Mouse (Mus musculus): Measurements from ENCODE around the gene Hic1. TPM values are rescaled to one million over a fixed set of nuclear protein-coding genes. Genes with fewer than 3 reads are reported as not detected.

Gene Hic1
- polyA plus RNA-seq, 1 experiment from 2014 or later, result 4.8 TPM

DNA sequence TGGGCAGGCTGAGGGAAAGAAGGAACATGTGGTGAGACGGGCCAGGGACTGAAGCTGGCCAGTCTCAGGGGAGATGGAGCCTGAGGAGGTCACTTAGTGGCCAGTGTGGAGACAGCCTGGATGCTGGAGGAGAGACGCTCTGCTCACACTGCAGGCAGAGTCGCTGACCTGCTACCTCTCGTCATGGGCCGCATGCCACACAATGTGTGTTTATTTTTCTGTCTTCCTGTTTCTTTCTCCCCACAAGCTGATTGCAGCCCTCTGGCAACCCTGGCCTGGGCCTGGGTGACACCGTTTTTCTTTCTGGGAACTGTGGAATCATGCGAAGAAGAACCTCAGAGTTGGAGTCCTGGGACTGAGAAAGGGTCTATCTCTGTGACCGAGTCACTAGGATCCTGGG is 32.4 kb upstream of the Hic1 start:
- Histone ChIP-seq H3K4me2 (replicated peaks) (no peak overlapping the region), H3K27ac (replicated peaks) (no peak overlapping the region), H3K4me3 (no peak overlapping the region), H3K9ac (replicated peaks) (0 out of 2 replicates have a peak overlapping the region, but pooled peaks have one; percentile 24), H3K27me3 (peaks cover 18% of the 10 kb centered on the region), H3K9me3 (no peaks in the 10 kb centered on the region), H3K36me3 (no peaks in the 10 kb centered on the region), H3K4me1 (peaks cover 13% of the 10 kb centered on the region)
- ATAC-seq (ENCODE audit: low FRiP score, low read depth), result no peak
- 75% methylated on average over 8 of the region's 8 CpGs for WGBS

DNA sequence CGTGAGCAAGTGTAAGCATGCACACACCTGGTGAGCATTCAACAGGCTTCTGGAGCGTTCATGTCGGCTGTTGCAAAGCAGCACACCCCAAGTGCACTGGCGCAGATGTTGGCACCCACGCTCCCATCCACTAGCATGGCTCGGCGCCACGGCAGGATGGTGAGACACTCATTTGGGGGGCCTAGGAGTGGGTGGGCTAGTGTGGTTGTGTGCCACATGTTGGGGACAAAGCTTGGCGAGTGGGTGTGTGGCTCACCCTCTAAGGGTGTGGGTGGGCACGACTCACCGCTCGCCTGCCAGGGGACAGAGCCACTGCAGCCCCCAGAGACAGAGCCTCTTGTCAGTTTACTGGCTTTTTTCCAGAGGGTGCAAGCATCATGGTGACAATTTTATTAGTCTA is 31.6 kb upstream of the Hic1 start:
- ATAC-seq (ENCODE audit: low FRiP score, low read depth), result no peak
- Histone ChIP-seq H3K4me2 (replicated peaks) (no peak overlapping the region), H3K27me3 (peaks cover 26% of the 10 kb centered on the region), H3K27ac (replicated peaks) (no peak overlapping the region), H3K36me3 (no peaks in the 10 kb centered on the region), H3K4me3 (no peak overlapping the region), H3K9ac (replicated peaks) (no peak overlapping the region), H3K9me3 (no peaks in the 10 kb centered on the region), H3K4me1 (peaks cover 13% of the 10 kb centered on the region)
- 94% methylated on average over 12 of the region's 12 CpGs for WGBS

DNA sequence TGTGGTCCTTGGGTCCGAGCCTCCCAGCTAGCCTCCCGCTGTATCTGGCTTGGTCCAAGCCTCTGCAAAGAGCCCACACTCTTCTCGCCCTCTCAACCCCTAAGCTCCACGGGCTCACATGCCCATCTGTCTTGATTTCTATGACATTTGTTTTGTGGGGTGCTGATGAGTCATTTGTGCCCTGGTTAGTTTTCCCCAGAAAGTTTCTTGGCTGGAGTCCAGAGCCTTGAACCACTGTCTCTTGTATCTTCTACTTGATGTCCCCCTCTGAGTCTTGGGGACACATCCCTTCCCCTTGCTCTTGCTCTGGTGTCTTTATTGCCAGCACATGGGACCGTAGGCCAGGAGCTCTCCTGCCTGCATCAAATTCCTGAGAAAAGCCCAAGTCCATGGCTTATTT is 30.6 kb upstream of the Hic1 start:
- Histone ChIP-seq H3K4me1 (peaks cover 17% of the 10 kb centered on the region), H3K27me3 (peaks cover 36% of the 10 kb centered on the region), H3K36me3 (no peaks in the 10 kb centered on the region), H3K9me3 (no peaks in the 10 kb centered on the region), H3K4me2 (replicated peaks) (no peak overlapping the region), H3K9ac (replicated peaks) (no peak overlapping the region), H3K27ac (replicated peaks) (no peak overlapping the region), H3K4me3 (no peak overlapping the region)
- ATAC-seq (ENCODE audit: low FRiP score, low read depth), result no peak
- WGBS, result 85% methylated on average over 5 of the region's 5 CpGs

DNA sequence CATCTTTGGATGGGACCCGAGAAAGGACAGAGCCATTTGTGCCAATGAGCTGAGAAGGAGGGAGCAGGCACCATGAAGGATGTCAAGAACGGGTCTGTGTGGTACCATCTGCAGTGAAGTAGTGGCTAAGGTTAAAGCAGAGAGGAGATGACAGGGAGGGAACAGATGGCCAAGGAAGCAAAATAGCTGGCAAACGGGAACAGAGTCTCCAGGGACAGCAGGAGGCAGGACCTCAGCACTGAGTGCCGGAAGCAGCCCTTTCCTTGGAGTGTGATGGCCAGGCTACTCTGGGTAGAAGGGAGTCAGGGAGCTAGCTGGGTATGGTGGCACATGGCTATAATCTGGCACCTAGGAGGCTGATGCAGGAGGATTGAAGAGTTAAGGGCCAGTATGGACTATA is 29.5 kb upstream of the Hic1 start:
- no peaks in the 10 kb centered on the region for H3K9me3 ChIP-seq
- no peak overlapping the region for H3K9ac ChIP-seq (replicated peaks)
- no peak overlapping the region for H3K4me2 ChIP-seq (replicated peaks)
- peaks cover 48% of the 10 kb centered on the region for H3K27me3 ChIP-seq
- peaks cover 26% of the 10 kb centered on the region for H3K4me1 ChIP-seq
- no peak overlapping the region for H3K4me3 ChIP-seq
- no peak for ATAC-seq (ENCODE audit: low FRiP score, low read depth)
- H3K36me3 ChIP-seq, result no peaks in the 10 kb centered on the region
- WGBS, result 65% methylated on average over 4 of the region's 4 CpGs
- no peak overlapping the region for H3K27ac ChIP-seq (replicated peaks)

DNA sequence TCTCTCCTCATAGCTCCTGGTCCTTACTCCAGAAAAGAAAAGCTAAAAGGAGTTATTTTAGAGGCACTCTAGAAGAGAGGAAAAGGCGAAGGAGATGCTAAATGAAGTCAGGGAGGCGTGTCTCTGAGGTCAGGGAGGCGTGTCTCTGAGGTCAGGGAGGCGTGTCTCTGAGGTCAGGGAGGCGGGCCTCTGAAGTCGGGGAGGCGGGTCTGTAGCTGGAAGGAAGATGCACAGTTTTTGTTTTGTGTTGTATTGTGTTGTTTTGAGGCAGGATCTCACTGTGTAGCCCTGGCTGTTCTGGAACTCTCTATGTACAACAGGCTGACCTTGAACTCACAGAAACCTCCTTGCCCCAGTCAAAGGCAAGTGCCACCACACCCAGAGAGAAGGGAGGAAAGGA is 28.6 kb upstream of the Hic1 start:
- no peaks in the 10 kb centered on the region for H3K9me3 ChIP-seq
- H3K9ac ChIP-seq (replicated peaks), result no peak overlapping the region
- H3K4me3 ChIP-seq, result no peak overlapping the region
- no peaks in the 10 kb centered on the region for H3K36me3 ChIP-seq
- ATAC-seq (ENCODE audit: low FRiP score, low read depth), result no peak
- H3K4me2 ChIP-seq (replicated peaks), result no peak overlapping the region
- no peak overlapping the region for H3K27ac ChIP-seq (replicated peaks)
- peaks cover 56% of the 10 kb centered on the region for H3K27me3 ChIP-seq
- peaks cover 28% of the 10 kb centered on the region for H3K4me1 ChIP-seq
- WGBS, result 32% methylated on average over 7 of the region's 7 CpGs

DNA sequence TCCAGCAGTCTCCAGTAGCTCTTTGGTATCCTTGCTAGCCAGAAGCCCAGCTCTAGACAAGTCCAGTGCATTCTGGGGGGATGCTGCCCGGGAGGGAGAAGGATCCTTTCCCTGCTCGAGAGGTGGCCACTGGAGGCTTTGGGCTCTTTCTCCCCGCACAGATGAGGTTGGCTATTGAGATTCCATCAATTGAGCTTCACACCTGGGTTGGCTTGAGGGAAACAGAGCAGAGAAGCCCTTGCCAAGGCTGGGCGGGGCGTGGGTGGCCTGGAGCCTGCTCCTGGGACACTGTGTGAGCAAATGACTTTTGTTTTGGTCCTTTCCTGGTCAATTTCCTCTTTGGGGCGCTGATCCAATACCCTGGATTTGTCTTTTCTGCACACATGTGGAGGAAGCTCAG is 26.8 kb upstream of the Hic1 start:
- H3K4me2 ChIP-seq (replicated peaks), result peak overlapping the region; percentile 75

DNA sequence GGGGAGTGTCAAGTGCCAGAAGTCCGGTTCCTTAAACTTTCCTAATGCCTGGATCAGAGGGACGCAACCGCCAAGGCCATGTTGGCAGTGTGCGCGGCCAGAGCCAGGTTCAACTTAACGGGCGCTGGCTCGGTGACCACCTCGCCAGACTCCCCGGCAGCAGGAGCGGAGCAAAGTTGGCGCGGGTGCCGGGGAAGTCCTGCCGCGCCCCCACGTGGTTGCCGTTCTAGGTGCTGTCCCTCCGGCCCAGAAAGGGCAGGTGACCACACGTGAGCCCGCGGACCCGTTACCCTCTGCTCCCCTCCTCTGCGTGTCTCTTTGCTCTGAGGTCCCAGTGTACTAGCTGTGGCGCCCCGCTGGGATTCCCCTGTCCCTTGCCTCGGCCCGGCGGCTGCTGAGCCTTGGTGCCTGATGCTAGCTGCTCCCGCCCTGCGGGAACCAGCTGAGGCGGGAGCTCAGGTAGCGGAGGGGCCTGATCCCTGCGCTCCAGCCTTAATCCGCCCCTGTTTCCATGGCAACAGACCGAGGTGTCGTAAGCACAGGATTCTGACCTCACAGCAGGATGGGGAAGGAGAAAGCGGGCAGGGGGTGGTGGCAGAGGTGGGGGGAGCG is 25.6 kb upstream of the Hic1 start:
- ATAC-seq (ENCODE audit: low FRiP score, low read depth), result no peak
- H3K27me3 ChIP-seq, result peaks cover 78% of the 10 kb centered on the region
- peak overlapping the region; percentile 75 for H3K4me2 ChIP-seq (replicated peaks)
- H3K4me3 ChIP-seq, result peak overlapping the region; percentile 57
- H3K9me3 ChIP-seq, result no peaks in the 10 kb centered on the region
- H3K9ac ChIP-seq (replicated peaks), result peak overlapping the region; percentile 62; the same call in 1 of the 2 replicates
- no peak overlapping the region; the same call in 1 of the 2 replicates for H3K27ac ChIP-seq (replicated peaks)
- peaks cover 36% of the 10 kb centered on the region for H3K4me1 ChIP-seq
- under 1% methylated on average over 39 of the region's 39 CpGs for WGBS
- no peaks in the 10 kb centered on the region for H3K36me3 ChIP-seq

More for the DNA sequence above, 26.8 kb upstream of the Hic1 start:
- ATAC-seq (ENCODE audit: low FRiP score, low read depth), result no peak
- Histone ChIP-seq H3K4me1 (peaks cover 29% of the 10 kb centered on the region), H3K4me3 (peak overlapping the region; percentile 3; the same call in 1 of the 2 replicates), H3K27me3 (peaks cover 74% of the 10 kb centered on the region), H3K27ac (replicated peaks) (no peak overlapping the region), H3K9ac (replicated peaks) (no peak overlapping the region), H3K36me3 (no peaks in the 10 kb centered on the region), H3K9me3 (no peaks in the 10 kb centered on the region)
- WGBS, result 53% methylated on average over 6 of the region's 6 CpGs

DNA sequence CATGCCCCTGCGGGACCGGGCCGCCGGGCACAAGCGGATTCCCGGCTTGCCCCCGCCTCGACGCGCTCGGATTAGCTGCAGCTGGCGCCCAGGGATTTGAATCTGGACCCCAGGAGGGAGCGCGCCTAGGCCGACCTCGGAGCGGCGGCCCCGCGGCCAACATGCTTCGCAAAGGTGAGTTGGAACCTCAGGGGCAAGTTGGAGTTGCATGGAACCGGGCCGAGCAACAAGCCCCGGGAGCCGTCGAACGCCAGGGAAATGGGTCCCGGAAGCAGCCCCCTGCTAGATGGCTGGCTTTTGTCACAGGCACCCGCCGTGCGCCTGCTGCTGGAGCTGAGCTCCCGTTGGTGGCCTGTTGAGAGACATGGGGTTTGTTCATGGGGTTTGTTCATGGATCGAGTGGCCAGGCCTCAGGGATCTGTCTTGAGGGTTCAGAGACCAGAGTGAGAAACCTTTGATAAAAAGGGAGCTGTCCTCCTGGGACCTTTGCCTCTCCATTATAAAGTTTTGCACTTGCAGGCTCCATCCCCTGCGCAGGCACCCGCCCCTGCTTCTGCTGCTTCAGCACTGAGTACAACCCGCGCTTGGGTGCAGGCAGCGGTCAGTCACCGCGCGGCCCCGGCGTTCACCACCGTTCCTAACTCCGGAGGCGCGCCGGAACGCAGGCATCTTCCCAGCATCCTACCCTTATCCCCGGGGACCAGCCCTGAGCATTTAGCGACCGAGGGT is 25.0 kb upstream of the Hic1 start:
- no peaks in the 10 kb centered on the region for H3K9me3 ChIP-seq
- H3K4me2 ChIP-seq (replicated peaks), result peak overlapping the region; percentile 75
- WGBS, result under 1% methylated on average over 52 of the region's 52 CpGs
- peak overlapping the region; percentile 57 for H3K4me3 ChIP-seq
- H3K9ac ChIP-seq (replicated peaks), result peak overlapping the region; percentile 62
- no peak for ATAC-seq (ENCODE audit: low FRiP score, low read depth)
- peaks cover 43% of the 10 kb centered on the region for H3K4me1 ChIP-seq
- no peaks in the 10 kb centered on the region for H3K36me3 ChIP-seq
- H3K27me3 ChIP-seq, result peaks cover 73% of the 10 kb centered on the region
- H3K27ac ChIP-seq (replicated peaks), result peak overlapping the region; percentile 67

DNA sequence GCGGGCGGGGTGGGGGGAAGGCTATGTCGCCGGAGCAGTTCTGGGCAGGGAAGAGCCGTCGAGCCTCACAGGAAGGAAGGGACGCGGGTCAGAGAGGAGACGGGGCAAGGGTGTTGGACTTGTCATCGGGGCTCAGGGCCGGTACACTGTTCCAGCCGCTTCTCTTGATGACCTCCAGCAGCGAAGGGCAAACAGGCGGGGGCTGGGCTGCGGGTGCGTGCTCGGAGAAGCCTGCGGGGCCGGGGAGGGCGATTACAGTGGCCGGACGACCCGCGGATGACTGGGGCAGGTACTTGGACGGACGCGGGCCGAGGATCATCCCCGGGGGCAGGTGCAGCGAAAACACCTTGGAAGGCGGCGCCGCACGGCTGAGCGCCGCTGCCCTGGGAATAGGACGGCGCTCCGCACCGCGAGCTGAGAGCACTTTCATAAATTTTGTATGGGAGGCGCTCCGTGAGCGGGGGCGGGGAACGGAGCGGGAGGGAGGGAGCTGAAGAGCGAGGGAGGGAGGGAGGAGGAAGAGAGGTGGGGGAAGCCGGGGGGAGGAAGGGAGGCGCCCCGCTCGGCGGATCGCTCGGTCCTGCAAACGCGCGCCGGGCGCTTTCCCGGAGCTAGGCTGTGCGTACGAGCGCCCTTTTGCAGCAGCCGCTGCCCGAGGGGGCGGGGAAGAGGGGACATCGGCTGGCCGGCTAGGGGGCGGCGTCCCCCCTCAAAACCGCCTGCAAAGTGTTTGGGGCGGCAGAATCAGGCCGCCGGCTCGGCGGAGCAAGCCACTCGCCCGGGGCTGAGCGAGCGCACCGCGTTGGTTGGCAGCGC is 24.1 kb upstream of the Hic1 start, which contains the start of gene Rtn4rl1:
Gene Rtn4rl1, plus strand, starts transcription at position 528 of the 816 bp plus-strand sequence.
- H3K4me2 ChIP-seq (replicated peaks), result peak within 1 kb of the TSS; percentile 75
- H3K4me1 ChIP-seq, result peaks cover 45% of the 10 kb centered on the region
- no peak for ATAC-seq (ENCODE audit: low FRiP score, low read depth)
- WGBS, result under 1% methylated on average over 84 of the region's 84 CpGs
- peak within 1 kb of the TSS; percentile 62 for H3K9ac ChIP-seq (replicated peaks)
- H3K4me3 ChIP-seq, result peak within 1 kb of the TSS; percentile 57
- no peaks in the 10 kb centered on the region for H3K9me3 ChIP-seq
- peaks cover 71% of the 10 kb centered on the region for H3K27me3 ChIP-seq
- no peaks in the 10 kb centered on the region for H3K36me3 ChIP-seq
- H3K27ac ChIP-seq (replicated peaks), result peak within 1 kb of the TSS; percentile 67

DNA sequence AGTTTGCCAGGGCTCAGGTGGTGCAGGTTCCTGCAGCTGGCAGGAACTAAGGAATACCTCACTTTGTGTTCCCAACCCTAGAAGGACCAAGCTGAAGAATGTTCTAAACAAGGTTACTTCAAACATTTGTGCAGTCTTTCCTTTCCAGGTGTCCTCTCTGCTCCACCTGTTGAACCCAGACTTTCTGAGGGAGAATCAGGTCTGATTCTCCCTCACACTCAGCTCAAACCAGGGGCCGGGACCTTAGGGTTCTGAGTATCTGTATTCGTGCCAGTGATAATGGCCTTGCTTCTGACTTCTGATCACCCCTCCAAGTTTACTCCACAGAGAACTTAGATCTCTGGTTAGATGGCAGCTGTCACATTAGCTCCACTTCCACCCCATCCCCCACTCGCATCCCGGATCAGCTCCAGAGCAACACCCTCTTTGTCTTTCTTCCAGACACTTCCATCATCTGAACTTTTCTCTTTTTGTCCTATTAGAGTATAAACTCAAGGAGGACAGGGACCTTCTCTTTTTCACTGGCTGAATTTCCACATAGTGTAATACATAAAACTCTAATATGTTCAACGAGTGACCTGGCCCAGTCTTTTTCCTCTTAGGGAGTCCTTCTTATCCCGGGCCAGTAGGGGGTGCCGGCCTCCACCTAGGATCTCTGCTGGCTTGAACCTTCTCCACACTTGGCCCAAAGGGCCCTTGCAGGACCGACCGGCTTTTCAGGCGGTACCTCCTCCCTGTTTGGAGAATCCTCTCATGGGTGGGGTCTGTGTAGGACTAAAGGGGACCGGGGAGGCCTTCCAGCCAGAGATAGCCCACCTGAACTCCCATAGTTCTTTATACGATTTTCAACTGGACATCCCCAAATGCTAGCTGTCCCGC is 23.3 kb upstream of the Hic1 start:
- Histone ChIP-seq H3K27ac (replicated peaks) (peak overlapping the region; percentile 67; the same call in 1 of the 2 replicates), H3K9me3 (no peaks in the 10 kb centered on the region), H3K9ac (replicated peaks) (no peak overlapping the region), H3K36me3 (no peaks in the 10 kb centered on the region), H3K27me3 (peaks cover 67% of the 10 kb centered on the region), H3K4me2 (replicated peaks) (peak overlapping the region; percentile 75), H3K4me1 (peaks cover 45% of the 10 kb centered on the region), H3K4me3 (peak overlapping the region; percentile 57)
- ATAC-seq (ENCODE audit: low FRiP score, low read depth), result peak; percentile 14; the same call in 1 of the 2 replicates
- WGBS, result 21% methylated on average over 13 of the region's 13 CpGs

DNA sequence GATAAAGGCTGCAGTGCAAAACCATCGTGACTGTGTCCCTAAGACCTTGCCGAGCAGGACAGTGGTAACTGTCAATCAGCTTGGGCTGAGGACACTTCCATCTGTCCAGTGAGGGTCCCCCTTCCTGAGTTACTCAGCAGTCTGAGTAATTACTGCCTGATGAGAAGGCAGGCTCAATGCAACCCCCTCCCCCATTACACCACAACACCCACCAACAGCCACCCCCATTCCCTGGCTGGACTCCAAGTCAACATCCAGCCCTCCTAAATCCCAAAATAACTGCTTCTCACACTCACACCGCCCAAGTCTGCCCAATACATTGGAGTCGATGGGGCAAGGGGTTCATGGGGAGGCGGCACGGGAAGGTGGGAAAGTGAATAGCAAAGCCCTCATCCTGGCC is 22.5 kb upstream of the Hic1 start:
- Histone ChIP-seq H3K4me1 (peaks cover 45% of the 10 kb centered on the region), H3K4me3 (no peak overlapping the region), H3K4me2 (replicated peaks) (no peak overlapping the region), H3K9me3 (no peaks in the 10 kb centered on the region), H3K27ac (replicated peaks) (0 out of 2 replicates have a peak overlapping the region, but pooled peaks have one; percentile 56), H3K36me3 (no peaks in the 10 kb centered on the region), H3K9ac (replicated peaks) (no peak overlapping the region), H3K27me3 (peaks cover 61% of the 10 kb centered on the region)
- ATAC-seq (ENCODE audit: low FRiP score, low read depth), result no peak
- WGBS, result 66% methylated on average over 6 of the region's 6 CpGs
